Mouse (Mus musculus) kidney, adult 11 months (tissue): ENCODE measurements around the gene Adk.

Source experiments
- DNase-seq: peaks from one replicate; pipeline ENCODE4 v3.0.0; 2022

The Adk gene

GRCm38 (mm10) chr14:21490141-21490540 is 437.8 kb downstream of the Adk start:
- no peak for DNase-seq
